Mouse (Mus musculus) gastrocnemius, adult 2 months (tissue): ENCODE measurements at regions not wholly inside any gene's neighbourhood (a gene's known extent, or its start where the extent isn't known, plus 50 kb on each side); places are given as distances from the start of the nearest gene placed in this dataset.

ENCODE experiments used
- DNase-seq: peaks from one replicate; pipeline ENCODE4 v3.0.0; 2022
- H3K27ac ChIP-seq: fragments of 200-600 bp; 2 replicates; pipeline ENCODE4 v1.8.1; 2022; ENCODE audit warnings: mild to moderate bottlenecking
- H3K4me3 ChIP-seq: fragments of 200-600 bp; 2 replicates; pipeline ENCODE4 v1.8.1; 2022; ENCODE audit warnings: mild to moderate bottlenecking, moderate library complexity
- CTCF ChIP-seq: fragments of 200-600 bp; IDR thresholded peaks from 2 replicates; pipeline ENCODE4 v1.8.1; 2022; ENCODE audit warnings: antibody characterized with exemption, mild to moderate bottlenecking, moderate library complexity
- intact Hi-C: fragments of 180-260 bp; cut with DNase I; formaldehyde crosslinking; loops from one replicate; pipeline ENCODE4 v1.15.1; 2025

- TF ChIP-seq CTCF = no peak
- DNase-seq = no peak
- Histone ChIP-seq H3K27ac (no peak overlapping the region), H3K4me3 (no peak overlapping the region)
- intact Hi-C loops = no loop called here
Measured at GRCm38 (mm10) chr10:83914401-83915132, 191.9 kb downstream of the 1500009L16Rik start.

DNA sequence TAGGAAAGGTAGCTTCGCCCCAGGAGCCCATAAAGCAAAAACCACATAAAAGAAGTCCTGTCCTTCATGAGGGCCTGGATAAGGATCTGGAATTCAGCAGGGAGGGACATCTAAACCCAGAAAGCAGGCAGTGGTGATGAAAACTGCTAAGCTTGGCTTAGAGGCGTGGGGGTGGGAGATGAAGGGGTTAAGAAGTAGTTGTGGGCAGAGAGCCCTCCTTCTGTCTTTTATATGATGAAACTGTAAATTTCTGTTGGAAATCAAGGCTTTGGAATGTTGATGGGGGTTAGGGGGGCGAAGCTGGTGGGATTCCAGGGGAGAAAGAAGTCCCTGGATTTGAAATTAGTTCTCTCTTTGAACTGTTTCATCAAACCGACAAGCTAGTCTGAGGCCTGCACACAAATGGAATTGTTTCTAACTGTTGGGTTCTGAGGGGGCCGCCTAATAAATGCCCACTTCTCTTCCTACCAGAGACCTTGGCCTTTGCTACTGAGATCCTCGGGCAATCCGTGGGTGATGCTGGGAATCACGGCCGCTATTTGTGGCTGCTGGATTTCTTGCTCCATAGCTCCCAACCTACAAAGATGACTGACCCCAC, 192.6 kb downstream of the 1500009L16Rik start:
- Histone ChIP-seq H3K4me3 (no peak overlapping the region), H3K27ac (no peak overlapping the region)
- DNase-seq = no peak
- intact Hi-C loops = no loop called here
- TF ChIP-seq CTCF = no peak

DNA sequence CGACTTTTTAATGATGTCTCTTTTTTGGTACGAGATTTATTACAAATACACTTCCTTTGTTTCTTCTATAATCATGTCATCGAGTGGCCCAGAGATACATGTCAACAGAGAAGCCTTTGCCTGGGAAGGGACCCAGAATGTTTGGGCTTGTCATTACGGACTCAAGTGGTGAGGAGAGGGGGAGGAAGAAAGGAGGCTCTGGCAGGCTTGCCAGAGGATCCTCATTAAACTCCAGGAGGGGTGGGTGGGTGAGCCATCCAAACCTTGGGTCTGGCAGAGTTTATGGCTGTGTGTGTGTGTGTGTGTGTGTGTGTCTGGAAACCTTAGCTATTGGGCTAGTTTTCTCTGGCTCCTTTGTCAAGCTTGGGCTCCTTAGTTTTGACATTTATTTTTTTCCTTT, 204.3 kb downstream of the 1500009L16Rik start:
- no peak overlapping the region for H3K4me3 ChIP-seq
- no peak for DNase-seq
- intact Hi-C loops = no loop called here
- no peak overlapping the region for H3K27ac ChIP-seq
- TF ChIP-seq CTCF = no peak

DNA sequence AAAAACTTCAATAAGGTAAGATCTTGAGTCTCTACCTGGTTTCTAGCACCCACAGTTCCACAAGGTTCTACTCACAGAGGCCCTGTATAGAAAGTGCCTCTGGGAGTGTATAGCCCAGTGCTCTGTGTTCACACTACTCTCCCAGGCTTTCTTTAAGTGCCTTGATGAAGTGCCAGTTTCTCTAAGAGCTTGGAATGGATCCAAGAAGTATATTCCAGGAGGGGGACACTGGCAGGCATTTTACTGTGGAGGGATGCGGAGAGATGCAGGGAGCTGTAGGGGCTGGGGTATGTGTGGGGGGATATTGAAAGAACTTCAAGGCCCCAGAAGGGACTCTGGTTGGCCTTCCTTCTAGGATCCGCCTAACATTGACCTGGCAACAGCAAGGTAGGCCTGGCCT, 204.9 kb downstream of the 1500009L16Rik start:
- Histone ChIP-seq H3K4me3 (no peak overlapping the region), H3K27ac (no peak overlapping the region)
- intact Hi-C loops = no loop called here
- no peak for TF ChIP-seq CTCF
- no peak for DNase-seq

DNA sequence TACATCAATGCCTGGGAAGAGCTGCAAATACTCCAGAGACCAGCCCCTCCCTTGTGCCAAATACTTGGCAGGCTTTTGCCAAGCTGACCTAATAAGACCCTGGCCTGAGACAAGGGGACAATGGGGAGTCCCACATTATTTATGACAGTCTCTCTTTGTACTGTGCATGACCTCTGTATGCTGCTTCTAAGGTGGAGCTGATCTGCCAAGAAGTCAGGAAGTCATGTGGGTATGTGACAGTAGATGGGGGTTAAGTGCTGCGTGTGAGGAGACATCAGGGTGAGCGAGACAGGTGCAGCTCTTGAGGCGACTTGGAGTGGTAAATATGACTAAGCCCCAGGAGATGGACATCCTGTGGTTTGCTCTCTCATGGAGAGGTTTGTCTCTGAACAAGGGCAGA, 209.1 kb downstream of the 1500009L16Rik start:
- Histone ChIP-seq H3K27ac (no peak overlapping the region), H3K4me3 (no peak overlapping the region)
- TF ChIP-seq CTCF = no peak
- intact Hi-C loops = no loop called here
- no peak for DNase-seq

- H3K4me3 ChIP-seq = no peak overlapping the region
- intact Hi-C loops = no loop called here
- no peak for DNase-seq
- no peak for TF ChIP-seq CTCF
- no peak overlapping the region for H3K27ac ChIP-seq
Measured at GRCm38 (mm10) chr10:83933201-83933600, 210.5 kb downstream of the 1500009L16Rik start.

DNA sequence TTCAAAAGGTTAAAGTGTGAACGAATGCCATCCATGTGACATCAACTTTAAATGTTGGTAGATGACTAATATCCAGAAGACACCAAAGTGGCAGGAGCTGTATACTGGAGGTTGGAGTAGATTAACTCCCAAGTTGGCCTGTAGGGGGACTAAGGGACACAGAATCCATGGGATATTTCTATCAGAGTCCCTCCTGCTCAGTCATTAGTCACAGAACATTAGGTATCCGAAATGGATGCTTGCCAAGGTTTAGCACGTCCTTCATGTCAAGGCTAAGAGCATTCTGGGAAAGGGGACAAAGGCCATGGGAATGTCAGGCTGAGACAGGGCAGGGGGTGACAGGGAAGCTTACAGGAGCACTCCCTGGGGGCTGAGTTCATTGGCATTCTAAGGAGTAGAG, 211.8 kb downstream of the 1500009L16Rik start:
- intact Hi-C loops = no loop called here
- DNase-seq = no peak
- peak; percentile 40 for TF ChIP-seq CTCF

DNA sequence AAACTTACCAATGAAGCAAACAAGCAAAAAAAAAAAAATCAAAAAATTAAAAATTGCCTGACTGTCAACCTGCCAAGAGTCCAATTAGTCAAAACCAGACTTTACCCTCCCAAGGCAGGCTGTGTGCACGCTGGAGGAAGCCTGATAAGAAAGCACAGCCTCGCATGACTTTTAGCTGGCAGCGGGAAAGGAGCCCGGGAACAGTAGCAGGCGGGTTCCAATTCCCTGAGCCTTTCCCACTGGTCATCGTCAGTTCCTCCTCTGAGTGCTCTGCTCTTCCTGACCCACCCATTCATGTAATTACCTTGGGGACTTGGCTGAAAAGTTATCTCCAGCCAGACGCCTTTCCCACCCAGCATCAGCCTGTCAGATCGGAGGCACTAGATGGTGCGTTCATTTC, 214.5 kb downstream of the 1500009L16Rik start:
- Histone ChIP-seq H3K27ac (peak overlapping the region; percentile 79), H3K4me3 (peak overlapping the region; percentile 17; the same call in 1 of the 2 replicates)
- intact Hi-C loops = loop anchor here (5.0 kb wide), 1 partner anchor 65 kb away; no protein-coding TSS in a partner anchor
- TF ChIP-seq CTCF = no peak
- DNase-seq = peak; percentile 54

More for the DNA sequence above, 211.8 kb downstream of the 1500009L16Rik start:
- Histone ChIP-seq H3K27ac (peak overlapping the region; percentile 72; the same call in 1 of the 2 replicates), H3K4me3 (no peak overlapping the region)

DNA sequence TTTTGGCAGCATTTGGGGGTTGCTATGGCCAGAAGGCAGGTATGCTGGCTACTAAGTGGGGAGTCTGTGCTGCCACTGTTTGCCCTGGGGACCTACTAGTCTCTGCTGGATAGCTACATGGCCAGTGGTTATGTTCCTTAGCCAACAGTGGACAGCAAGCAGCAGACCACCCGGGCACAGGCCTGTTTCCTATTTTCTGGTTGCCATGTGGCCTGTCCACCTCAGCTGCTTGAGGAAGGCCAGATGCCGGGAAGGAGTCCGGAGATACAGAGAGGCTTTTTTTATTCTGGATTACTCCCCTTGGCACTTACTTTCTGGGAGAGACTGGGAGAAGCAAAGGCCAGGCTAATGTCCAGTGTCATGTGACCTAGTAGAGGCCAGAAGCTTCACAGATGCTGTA, 219.4 kb downstream of the 1500009L16Rik start:
- DNase-seq = peak; percentile 22
- Histone ChIP-seq H3K27ac (no peak overlapping the region), H3K4me3 (no peak overlapping the region)
- no peak for TF ChIP-seq CTCF
- intact Hi-C loops = no loop called here

DNA sequence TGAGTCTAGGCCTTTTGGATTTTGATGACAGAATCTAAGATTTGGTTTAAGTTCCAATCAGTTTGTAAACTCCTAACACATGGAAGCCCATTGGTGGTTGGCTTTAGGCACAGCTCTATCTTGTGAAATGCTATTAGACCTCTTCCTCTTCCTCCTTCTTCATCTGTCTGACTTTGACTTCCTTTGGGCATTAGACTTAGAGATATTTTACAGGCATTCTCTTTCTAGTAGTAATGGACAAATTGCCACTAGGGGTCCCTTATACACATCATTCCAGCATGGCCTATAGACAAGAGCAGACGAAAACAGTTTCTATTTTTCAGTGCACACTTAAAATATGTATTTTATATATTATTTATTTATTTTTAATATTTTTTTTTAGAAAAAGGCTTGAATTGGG, 221.5 kb downstream of the 1500009L16Rik start:
- peak; percentile 6; the same call in 1 of the 2 replicates for TF ChIP-seq CTCF
- Histone ChIP-seq H3K4me3 (no peak overlapping the region), H3K27ac (no peak overlapping the region)
- intact Hi-C loops = no loop called here
- DNase-seq = no peak

DNA sequence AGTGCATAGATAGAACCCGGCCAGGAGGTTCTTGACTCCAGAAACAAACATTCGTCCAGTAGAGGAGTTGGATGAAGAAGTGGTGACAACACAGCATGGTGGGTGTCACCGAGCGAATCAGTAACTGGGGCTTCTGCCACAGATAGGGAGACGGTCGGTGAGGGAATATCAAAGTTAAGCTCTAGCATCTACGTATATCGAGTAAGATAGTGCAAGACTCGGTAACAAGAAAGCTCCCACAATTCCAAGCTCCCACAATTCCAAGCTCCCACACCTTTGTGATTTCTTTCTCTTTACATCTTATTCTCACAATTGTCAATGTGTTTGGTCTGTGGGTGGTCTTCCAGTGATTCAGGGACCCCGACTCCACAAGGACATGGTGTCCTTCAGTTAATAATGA, 222.2 kb downstream of the 1500009L16Rik start:
- DNase-seq = no peak
- no peak overlapping the region for H3K4me3 ChIP-seq
- intact Hi-C loops = no loop called here
- H3K27ac ChIP-seq = no peak overlapping the region
- no peak for TF ChIP-seq CTCF

DNA sequence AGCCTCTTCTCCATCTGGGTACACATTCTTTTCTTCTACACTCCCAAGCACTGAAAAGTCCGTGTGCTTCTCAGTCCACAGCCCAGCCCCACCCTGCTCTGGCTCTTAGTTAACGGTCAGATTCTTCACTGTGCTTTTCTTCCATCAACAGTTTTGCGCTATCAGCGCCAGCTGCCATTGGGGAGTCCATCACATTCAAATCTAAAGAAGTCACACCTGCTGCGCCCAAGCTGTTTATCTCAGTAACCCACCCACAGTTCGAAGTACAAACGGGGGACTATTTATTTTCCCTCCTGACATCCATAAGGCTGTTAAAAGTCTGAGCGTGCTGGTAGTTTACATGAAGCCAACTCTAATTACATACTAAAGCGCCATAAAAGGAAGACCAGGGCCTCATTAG, 222.8 kb downstream of the 1500009L16Rik start:
- TF ChIP-seq CTCF = no peak
- intact Hi-C loops = no loop called here
- H3K4me3 ChIP-seq = no peak overlapping the region
- H3K27ac ChIP-seq = no peak overlapping the region
- no peak for DNase-seq

DNA sequence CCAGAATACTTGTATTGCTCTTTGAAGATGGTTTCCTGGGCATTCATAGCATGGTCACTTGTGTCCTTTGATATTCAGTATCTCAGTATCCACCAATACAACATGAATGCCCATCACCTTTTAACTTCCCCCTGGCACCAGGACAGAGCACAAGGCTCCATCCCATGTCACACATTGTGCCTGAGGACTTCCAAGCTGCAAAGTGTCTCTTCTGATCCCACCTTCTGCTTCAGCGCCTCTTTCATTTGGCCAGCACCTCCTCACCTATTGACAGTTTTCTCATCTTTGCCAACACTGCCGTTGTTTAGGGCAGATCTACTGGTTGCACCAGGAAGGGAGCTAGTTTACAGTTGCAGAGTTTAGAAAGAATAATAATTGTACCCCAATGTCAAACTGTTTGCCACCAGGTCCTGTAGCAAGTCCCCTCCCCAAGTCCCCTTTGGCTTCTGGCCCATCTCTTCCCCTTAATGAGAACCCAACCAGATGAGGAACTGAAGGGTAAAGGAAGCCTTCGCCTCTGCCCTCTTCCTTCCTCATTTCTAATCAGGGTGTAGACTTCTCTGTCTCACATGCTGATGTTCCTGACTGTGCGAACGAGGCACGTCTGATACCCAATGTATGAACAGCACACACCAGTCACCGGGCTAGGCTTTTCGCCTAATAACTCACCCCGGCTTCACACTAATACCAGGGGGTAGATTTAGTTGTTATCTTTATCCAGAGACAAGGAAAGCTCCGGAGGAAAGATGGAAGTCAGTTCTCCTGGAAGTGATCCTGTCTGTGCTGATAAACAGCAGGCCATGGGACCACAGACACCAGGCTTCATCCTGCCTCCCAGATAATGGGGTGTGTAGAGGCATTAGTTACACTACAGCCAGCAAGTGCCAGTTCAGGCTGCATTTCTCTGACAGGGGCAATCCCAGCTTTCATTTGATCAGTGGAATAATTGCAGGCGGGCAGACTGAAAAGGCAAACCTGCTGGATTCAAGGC, 223.8 kb downstream of the 1500009L16Rik start:
- intact Hi-C loops = no loop called here
- H3K27ac ChIP-seq = no peak overlapping the region
- H3K4me3 ChIP-seq = no peak overlapping the region
- no peak for DNase-seq
- no peak for TF ChIP-seq CTCF
